Mouse (Mus musculus) T-helper 2 cell (primary cell): ENCODE data around the gene Ung.

Experiments
- in situ Hi-C: fragments of 300-600 bp; cut with MboI, MseI; formaldehyde crosslinking; loops from one replicate; pipeline ENCODE4 v1.15.1; 2025; ENCODE audit warnings: high pct_unique_total_duplicates

Ung gene

DNA sequence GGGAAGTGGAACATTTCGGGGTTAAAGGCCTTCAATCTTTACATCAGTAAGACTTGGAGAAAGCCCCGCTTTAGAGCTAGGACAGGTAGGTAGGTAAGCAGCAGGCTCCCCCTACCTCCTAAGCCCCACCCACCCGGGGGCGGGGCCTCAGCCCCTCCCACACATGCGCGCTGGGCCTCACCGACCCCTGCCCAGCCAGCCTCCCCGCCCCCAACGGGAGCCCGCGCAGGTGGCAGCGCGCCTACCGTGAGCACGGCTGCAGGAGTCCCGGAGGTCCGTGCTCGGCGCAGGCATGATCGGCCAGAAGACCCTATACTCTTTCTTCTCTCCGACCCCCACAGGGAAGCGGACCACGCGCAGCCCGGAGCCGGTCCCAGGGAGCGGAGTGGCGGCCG, at the start of gene Ung:
TSS of gene Ung (plus strand) at position 176 of the 395 bp plus-strand sequence.
- in situ Hi-C loops: no loop called here

- in situ Hi-C loops: no loop called here
Measured at GRCm38 (mm10) chr5:114085501-114085900, 44.7 kb upstream of the Ung start.

GRCm38 (mm10) chr5:114087875-114088480, 42.2 kb upstream of the Ung start:
- in situ Hi-C loops: no loop called here

DNA sequence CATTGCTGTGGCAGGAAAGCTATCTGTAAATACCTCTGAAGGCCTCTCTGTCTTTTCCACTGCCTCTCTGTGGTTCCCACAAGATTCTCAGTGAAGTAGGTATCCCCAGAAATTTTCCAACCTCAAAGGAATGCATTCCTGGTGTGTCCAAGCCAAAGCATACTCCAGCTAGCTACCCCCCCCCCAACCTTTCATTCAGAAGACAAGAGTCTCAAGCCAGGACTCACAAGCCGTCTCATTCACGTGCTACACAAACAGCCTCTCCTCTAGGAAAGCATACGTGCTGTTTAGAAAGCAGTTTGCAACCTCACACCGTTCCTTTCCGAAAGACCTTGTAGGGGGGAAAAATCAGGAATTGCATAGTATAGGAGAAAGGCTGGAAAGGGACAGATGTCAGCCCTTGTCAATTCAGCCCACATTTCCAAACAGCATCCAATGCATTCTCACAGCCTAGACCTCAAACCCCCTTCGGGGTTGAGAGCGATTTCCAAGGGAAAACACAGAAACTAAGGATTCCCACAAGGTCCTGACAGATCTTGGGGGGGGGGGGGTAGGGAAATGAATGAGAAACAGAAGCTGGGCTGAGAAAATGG, 39.7 kb upstream of the Ung start:
- in situ Hi-C loops: no loop called here

GRCm38 (mm10) chr5:114091057-114091807, 39.0 kb upstream of the Ung start, which contains the start of gene Svop:
Gene Svop (minus strand): TSS chr5:114091570.
- in situ Hi-C loops: no loop called here

DNA sequence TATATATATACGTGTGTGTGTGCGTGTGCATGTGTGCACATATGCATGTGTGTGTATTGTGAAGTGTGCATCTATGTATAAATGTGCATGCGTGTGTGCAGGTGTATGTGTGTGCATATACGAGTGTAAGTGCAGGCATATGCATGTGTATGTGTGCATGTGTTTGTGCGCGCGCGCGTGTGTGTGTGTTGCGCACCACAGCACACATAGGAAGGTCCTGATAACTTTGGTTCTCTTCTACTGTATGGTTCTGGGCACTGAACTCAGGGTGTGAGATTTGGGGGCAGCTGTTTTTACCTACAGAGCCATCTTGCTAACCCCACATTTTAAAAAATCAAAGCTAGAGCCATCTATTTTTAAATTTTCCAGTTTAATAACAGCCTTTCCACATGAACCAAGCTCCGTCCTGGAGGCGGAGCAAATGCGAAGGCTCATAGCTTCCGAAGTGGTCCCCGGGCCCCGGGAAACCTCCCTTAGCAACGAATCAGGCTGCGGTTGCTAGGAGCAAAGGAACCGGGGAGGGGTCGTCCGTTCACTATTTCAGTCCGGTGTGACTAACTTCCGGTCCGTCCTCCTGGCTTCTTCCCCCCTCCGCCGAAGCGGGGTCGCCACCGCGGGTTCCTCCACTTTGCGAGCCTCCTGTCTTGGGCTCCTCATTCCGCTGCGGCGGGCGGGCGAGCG, 30.3 kb upstream of the Ung start:
- in situ Hi-C loops: no loop called here

DNA sequence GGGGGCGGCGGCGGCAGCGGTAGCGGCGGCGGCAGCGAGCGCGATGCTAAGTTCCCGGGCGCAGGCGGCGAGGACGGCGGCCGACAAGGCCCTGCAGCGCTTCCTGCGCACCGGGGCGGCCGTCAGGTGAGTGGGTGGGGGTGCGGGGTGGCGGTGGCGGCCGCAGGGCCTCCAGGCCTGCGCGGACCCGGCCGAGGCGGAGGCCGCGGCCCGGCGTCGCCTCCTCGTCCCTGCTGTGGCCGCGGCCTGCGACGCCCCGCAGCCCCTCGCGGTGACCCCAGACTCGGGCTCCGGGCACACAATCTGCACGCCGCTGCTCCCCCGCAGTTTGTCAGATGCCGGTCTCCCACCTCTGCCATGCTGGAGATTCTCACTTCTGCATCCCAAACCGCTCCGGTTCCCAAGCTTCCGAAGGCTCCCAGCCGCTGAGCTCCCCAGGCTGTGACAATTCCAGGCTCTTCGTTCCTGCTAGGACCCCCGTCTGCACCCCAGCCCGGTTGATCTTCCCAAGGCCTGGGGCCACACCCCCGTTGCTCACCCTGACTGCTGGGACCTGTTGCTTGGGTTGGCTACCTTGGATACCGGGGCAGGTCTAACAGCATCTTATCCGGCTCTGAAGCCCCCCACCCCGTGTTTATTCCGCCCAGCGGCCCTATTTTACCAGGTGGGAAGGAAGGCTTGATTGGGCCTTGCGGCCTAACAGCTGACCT, 29.6 kb upstream of the Ung start:
- in situ Hi-C loops: no loop called here

DNA sequence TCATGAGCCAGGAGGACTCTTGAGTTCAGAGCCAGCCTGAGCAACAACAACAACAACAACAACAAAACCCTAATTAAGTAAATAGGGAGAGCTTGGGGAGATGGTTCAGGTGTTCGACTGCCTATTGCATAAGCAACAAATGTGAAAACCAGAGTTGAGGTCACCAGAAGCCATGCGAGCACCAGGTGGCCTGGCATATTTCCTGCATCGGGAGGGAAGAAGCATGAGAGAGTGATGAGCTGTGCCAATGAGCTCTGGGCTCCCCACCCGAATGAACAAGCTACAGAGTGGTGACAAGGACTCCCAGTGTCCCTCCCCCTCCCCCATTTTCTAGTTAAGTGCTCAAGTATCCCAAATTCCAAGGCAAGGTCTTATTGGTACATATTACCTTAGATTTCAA, 28.3 kb upstream of the Ung start:
- in situ Hi-C loops: no loop called here

GRCm38 (mm10) chr5:114102807-114103206, 27.4 kb upstream of the Ung start:
- in situ Hi-C loops: no loop called here

GRCm38 (mm10) chr5:114106391-114106935, 23.7 kb upstream of the Ung start:
- in situ Hi-C loops: no loop called here

DNA sequence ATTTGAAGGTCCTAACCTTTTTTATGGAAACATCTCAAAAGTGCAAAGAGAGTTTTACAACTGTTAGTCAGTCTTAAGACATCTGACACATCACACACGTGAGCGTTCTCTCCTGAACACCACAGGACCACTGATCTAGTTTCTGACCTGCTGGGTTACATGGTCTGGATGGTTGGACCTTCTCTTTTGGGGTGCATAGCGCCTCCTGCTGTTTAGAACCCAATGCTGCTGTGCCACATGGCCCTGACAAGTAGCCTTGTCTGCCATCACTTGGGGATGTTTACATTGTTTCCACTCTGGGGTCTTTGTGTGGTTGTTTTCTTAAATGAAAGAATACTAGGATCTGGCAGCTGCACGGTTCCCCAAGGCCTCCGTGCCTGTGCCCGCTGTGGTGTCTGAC, 16.9 kb upstream of the Ung start:
- in situ Hi-C loops: no loop called here

- in situ Hi-C loops: no loop called here
Measured at GRCm38 (mm10) chr5:114115030-114115429, 15.2 kb upstream of the Ung start.

- in situ Hi-C loops: no loop called here
Measured at GRCm38 (mm10) chr5:114116586-114116985, 13.6 kb upstream of the Ung start.

DNA sequence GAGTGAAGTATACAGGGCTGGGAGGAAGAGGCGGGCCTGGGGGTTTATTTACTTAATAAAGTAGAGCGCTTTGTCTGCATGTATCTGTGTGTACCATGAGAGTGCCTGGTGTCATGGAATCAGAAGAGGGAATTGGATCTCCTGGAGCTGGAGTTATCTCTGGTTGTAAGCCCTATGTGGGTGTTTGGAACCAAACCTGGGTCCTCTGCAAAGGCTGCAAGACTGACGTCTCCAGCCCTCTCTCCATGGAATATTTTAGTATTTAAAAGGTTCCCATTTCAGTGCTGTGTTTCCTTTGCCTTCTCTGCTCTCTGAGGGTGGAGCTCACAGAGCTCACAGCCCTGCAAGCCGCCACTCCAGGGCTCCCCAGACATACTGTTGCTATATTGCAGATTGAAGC, 10.4 kb upstream of the Ung start:
- in situ Hi-C loops: no loop called here

GRCm38 (mm10) chr5:114126008-114126407, 4.2 kb upstream of the Ung start:
- in situ Hi-C loops: no loop called here

GRCm38 (mm10) chr5:114126499-114127244, 3.5 kb upstream of the Ung start:
- in situ Hi-C loops: no loop called here

DNA sequence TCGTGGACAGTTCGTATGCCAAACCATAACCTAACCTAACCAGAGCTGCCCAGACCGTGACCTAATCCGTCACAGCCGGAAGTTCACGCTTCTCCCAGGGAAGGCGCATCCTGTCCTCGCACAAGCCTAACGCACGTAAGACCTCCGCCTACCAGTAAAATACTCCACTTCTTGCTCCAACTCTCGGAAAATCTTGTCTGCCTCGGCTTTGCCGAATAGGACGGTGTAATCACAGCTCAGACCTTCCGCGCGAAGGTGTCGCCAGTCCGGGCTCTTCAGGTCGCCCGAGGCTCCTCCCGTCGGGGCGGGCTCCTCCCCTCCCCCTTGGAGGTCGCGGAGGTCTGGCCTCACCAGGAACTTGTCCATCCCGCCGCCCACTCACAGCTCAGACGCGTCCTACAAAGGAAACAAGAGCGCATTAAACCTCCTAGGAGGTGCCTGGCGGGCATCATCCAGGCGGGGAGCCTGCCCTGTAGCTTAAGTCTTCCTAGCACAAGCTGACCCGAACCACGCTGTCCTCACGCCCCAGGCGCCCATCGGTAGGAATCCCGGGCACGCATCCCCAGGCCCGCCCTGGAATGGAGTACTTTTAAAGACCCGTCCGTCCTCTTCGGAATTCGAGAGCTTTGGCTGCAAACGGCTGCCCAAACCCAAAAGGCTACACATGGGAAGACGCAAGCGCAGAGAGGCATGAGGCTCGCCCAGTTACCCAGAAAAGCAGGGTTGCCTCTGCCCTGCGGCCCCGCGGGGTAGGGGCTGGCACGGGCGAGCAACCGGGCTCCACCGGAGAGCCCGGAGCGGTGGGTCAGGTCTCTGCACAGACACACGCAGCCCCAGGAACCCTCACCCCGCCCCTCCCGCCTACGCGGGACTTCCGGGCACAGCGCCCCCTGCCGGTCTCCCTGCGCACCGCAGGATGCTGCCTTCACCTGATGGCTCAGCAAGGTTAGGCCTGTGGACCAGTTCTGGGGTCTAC, 2.5 kb upstream of the Ung start, which contains the start of gene Alkbh2:
TSS of gene Alkbh2 (minus strand) at position 845 of the 976 bp plus-strand sequence.
- in situ Hi-C loops: no loop called here

DNA sequence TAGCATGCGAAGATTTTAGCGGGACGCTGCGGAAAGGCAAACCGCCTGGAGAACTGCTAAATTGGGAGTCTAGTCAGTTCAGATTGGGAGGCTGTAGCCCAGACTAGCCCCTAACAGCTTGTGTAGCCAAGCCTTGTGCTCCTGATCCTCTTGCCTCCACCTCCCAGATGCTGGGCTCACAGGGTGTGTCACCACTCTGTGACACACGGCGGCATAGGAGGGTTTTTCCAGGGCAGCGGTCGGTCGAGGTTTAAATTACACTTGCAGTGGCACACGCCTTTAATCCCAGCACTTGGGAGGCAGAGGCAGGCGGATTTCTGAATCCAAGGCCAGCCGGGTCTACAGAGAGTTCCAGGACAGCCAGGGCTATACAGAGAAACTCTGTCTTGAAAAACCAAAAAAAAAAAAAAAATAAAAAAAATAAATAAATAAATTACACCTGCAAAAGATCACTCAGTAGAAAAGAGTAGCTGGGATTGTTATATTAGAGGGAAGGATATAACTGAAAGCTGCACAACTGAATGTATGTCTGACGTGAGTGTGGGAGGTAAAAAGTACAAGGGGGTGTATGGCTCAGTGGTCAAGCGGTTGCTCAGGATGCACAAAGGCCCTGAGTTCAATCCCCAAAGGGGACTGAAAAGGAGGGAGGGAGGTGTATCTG, 506 bp upstream of the Ung start:
- in situ Hi-C loops: no loop called here
